Mouse (Mus musculus) thymus, adult 18-20 months (tissue): ENCODE data around the gene Serpinc1.
"Not testable (repeated sequence)": the region's sequence is repeated elsewhere in the genome, so short reads cannot be mapped to it uniquely, and the experiment has no call there.

Source experiments
- DNase-seq, 2 experiments: peaks; one replicate each; pipeline ENCODE4 v3.0.0; 2022; ENCODE audit warnings: mixed read lengths in 2 of 2

Gene Serpinc1

GRCm38 (mm10) chr1:160978071-160978735, at the start of gene Serpinc1:
Gene Serpinc1, plus strand, starts transcription at chr1:160978585.
- DNase-seq: no peak

GRCm38 (mm10) chr1:160931320-160931719, 47.1 kb upstream of the Serpinc1 start:
- DNase-seq: no peak

GRCm38 (mm10) chr1:160933896-160934482, 44.4 kb upstream of the Serpinc1 start:
- no peak for DNase-seq

GRCm38 (mm10) chr1:160935551-160935950, 42.8 kb upstream of the Serpinc1 start:
- DNase-seq: no peak

- no peak for DNase-seq
Measured at GRCm38 (mm10) chr1:160963199-160963598, 15.2 kb upstream of the Serpinc1 start.

- DNase-seq: no peak
Measured at GRCm38 (mm10) chr1:160967268-160967667, 11.1 kb upstream of the Serpinc1 start.

- no peak for DNase-seq
Measured at GRCm38 (mm10) chr1:160968643-160969042, 9.7 kb upstream of the Serpinc1 start.

GRCm38 (mm10) chr1:160980021-160980420, 1.6 kb downstream of the Serpinc1 start:
- no peak for DNase-seq

GRCm38 (mm10) chr1:160980537-160981234, 2.3 kb downstream of the Serpinc1 start:
- DNase-seq: no peak

GRCm38 (mm10) chr1:160981337-160981736, 3.0 kb downstream of the Serpinc1 start:
- no peak for DNase-seq

- no peak for DNase-seq
Measured at GRCm38 (mm10) chr1:160982887-160983286, 4.5 kb downstream of the Serpinc1 start.

- DNase-seq: not testable (repeated sequence)
Measured at GRCm38 (mm10) chr1:160984731-160985130, 6.3 kb downstream of the Serpinc1 start.

GRCm38 (mm10) chr1:160985477-160985876, 7.1 kb downstream of the Serpinc1 start:
- DNase-seq: no peak

GRCm38 (mm10) chr1:160986881-160987635, 8.7 kb downstream of the Serpinc1 start:
- no peak for DNase-seq

- no peak for DNase-seq
Measured at GRCm38 (mm10) chr1:160989395-160989794, 11.0 kb downstream of the Serpinc1 start.

- DNase-seq: no peak
Measured at GRCm38 (mm10) chr1:160993851-160994250, 15.5 kb downstream of the Serpinc1 start.

- DNase-seq: no peak
Measured at GRCm38 (mm10) chr1:161004942-161005341, 26.6 kb downstream of the Serpinc1 start.

- DNase-seq: no peak
Measured at GRCm38 (mm10) chr1:161005526-161005925, 27.1 kb downstream of the Serpinc1 start.

- no peak for DNase-seq
Measured at GRCm38 (mm10) chr1:161006471-161006870, 28.1 kb downstream of the Serpinc1 start.

GRCm38 (mm10) chr1:161008038-161008437, 29.7 kb downstream of the Serpinc1 start:
- DNase-seq: no peak

GRCm38 (mm10) chr1:161010436-161010835, 32.1 kb downstream of the Serpinc1 start:
- no peak for DNase-seq

GRCm38 (mm10) chr1:161016378-161016777, 38.0 kb downstream of the Serpinc1 start:
- DNase-seq: no peak

- DNase-seq: no peak
Measured at GRCm38 (mm10) chr1:161020051-161020450, 41.7 kb downstream of the Serpinc1 start.
